Mouse (Mus musculus) cerebellum, postnatal 25 days (tissue): ENCODE measurements around the gene Ivd.

Experiments
- DNase-seq, 2 experiments: peaks; one replicate each; pipeline ENCODE4 v3.0.0; 2021; ENCODE audit warnings: mixed read lengths in 2 of 2

Ivd gene

DNA sequence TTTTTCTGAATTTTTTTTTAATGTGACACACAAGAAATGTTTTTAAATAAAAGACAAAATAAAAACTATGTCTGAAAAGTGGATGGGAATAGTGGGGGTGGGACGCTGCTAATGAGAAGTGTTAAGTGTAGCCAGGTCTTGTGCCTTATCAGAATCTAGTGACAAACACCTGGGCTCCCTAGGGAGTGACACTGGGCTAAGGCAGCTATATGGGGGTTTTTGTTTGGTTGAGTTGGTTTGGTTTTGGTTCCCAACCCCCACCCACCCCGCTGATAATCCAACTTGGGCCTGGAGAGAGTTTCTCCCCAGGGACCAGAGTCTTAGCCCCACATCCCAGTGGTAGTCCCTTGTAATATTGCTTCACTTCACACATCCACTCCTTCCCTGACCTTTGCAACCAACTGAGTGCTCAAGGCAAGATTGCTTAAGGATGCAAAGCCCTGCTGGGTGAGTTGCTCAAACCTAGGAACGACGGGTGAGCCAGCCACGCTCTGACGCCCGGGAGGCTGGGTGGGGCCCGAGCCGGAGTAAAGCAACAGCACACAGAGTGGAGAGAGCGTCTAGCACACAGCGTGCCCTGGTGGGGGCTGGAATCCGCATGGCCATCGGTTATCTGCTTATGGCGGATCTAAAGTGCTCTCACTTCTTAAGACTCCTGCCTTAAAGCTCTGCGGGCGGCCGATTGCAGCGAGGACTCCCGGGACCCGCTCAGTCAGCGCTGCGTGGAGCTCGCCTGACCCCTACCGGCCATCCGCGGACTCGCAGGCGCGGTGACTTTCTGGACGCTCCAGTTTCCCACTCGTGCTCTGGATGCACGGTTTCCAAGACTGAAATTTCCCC, 21.3 kb downstream of the Ivd start:
- DNase-seq = peak; percentile 94

- no peak for DNase-seq
Observed at GRCm38 (mm10) chr2:118887440-118887839, 25.7 kb downstream of the Ivd start.

- no peak for DNase-seq
Observed at GRCm38 (mm10) chr2:118887845-118888548, 26.2 kb downstream of the Ivd start.

- DNase-seq = no peak
Observed at GRCm38 (mm10) chr2:118891173-118891572, 29.4 kb downstream of the Ivd start.

GRCm38 (mm10) chr2:118895990-118896913, 34.5 kb downstream of the Ivd start:
- peak; percentile 50 to 63 for DNase-seq

DNA sequence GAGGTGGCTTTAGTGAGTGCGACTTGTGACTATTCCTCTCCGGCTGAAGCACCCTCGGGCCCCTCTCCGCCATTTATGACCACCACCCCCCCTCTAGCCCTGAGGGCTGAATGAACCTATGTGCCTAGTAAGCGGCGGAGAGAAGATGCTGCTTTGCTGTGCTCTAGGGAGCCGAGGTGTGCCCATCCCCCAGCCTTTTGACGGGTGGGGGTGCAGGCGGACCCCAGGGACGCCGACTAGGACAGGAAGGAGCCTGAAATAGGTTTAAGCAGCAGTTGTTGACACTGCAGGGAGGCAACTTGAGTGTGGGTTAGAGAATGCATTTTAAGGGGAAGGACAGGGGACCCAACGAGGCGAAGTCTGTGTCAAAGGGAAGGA, 35.1 kb downstream of the Ivd start:
- peak in 1 of 2 experiments; percentile 40 for DNase-seq

- no peak for DNase-seq
Observed at GRCm38 (mm10) chr2:118897392-118897791, 35.6 kb downstream of the Ivd start.

DNA sequence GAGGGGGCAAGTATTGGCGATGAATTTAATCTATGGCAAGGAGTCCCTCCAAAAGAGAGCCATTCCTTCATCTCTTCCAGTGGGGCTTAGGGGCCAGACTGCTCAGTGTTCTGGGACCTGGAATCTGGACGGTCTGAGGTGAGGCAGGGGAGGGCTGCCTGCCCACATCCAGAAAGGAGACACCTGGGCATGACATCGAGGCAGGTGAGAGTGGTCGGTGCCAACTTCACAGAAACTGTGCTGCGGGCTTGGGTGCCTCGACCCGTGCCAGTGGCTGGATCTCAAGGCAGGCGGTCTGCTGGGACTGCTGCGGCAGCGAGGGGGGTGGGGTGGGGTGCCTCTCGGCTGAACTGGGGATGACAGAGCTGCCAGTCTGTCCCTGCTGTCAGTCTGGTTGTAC, 36.1 kb downstream of the Ivd start:
- no peak for DNase-seq

- no peak for DNase-seq
Observed at GRCm38 (mm10) chr2:118898771-118899170, 37.0 kb downstream of the Ivd start.

GRCm38 (mm10) chr2:118899306-118899705, 37.6 kb downstream of the Ivd start:
- no peak for DNase-seq

DNA sequence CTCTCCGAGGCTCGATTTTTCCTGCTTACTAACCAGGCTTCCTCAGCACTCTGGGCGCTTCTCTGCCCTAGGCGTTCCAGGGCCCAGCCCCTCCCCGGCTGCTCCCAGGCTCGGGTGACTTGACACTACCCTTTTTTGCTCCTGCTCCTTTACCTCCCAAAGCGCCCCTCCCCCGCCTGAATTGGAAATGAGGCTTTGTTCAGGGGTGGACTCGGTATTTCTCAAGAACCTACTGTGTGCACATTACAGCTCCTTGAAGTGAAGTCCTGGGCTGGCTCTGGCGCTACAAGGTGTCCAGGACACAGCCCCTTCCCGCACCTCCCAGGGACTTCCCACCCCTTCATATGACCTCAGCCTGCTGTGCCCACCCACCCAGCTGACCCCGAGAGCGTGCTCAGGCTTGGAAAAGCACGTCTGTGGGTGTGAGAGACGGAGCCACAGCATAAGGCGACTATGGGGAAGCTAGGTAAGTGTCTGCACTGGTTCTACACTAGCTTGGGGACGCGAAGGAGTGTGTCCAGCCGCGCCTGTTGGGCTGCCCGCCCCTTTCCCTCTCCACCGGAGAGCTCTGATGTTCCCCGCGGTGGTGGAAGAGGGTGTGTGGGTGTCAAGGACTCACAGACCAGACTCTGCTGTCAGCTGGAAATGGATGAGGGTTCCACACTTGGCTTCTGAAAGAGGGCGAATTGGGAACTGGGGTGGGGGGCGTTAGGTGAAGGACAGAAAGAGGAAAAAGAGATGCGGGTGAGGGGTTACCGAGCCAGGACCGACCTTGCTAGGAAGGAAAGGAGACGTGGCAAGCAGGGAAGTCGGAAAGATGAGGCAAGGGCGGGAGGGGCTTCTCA, 38.4 kb downstream of the Ivd start, which contains the start of gene Bahd1:
TSS of gene Bahd1 (plus strand) at position 397 of the 845 bp plus-strand sequence.
- DNase-seq = peak in 1 of 2 experiments; percentile 50

DNA sequence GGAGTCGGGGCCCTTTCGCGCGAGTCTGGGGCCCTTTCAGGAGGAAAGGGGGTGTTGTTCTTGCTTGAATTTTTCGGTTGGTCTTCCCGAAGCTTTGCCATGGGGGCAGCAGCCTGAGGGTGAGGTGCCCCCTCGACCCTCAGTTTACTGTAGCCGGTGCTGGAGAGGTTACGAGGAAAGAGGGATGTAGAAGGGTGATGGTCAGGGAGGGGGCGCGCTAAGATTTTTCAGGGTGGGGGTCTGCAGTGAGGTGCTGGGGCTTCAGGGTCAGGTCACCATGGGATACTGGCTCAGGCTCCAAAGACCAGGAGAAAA, 39.0 kb downstream of the Ivd start:
- DNase-seq = no peak

- peak; percentile 98 to 99 for DNase-seq
Observed at GRCm38 (mm10) chr2:118901175-118902031, 39.6 kb downstream of the Ivd start.

DNA sequence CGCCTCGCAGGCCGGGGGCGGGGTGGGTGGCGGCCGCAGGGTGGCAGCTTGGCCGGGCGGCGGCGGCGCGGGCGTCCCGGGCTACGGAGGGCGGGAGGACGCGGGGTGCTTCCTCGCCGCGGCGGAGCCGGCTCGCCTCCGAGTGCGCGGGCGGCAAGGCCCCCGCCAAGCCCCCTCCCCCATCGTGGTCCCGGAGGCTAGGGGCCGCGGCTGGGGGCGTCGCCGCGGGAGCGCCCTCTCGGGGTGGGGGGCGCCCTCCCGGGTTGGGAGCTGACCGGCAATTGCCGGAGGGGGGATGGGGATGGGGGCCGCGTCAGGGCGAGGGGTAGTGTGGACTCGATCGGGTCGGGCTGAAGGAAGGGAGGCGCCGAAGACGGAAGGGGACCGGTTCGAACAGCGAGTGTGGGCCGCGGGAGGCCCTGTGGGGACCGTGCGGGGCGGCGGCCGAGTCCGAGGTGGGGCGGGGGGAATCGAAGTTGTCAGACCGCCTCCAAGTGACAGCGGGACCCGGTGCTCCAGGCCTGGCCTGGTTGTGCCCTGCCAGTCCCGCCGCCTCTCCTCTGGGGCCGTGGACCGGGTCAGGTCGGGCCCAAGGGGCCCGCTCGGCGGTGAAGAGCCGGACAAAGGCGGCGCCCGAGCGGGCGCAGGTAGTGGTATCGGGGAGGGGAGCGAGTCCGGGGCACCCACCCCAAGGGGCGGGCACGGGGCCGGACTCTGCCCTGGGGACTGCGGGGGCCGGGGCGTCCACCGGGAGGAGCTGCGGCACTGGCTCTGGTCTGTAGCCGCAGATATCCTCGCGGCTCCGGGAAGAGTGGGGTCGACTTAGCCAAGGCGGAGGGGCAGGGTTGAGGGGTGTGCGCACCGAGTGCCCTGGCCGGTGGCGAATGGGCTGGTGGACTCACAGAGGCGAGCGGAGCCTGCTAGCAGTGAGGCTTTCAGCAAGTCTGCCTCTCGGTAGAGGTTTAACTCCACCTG, 40.6 kb downstream of the Ivd start:
- peak; percentile 61 to 69 for DNase-seq

GRCm38 (mm10) chr2:118903333-118903741, 41.6 kb downstream of the Ivd start:
- DNase-seq = peak; percentile 57 to 67

DNA sequence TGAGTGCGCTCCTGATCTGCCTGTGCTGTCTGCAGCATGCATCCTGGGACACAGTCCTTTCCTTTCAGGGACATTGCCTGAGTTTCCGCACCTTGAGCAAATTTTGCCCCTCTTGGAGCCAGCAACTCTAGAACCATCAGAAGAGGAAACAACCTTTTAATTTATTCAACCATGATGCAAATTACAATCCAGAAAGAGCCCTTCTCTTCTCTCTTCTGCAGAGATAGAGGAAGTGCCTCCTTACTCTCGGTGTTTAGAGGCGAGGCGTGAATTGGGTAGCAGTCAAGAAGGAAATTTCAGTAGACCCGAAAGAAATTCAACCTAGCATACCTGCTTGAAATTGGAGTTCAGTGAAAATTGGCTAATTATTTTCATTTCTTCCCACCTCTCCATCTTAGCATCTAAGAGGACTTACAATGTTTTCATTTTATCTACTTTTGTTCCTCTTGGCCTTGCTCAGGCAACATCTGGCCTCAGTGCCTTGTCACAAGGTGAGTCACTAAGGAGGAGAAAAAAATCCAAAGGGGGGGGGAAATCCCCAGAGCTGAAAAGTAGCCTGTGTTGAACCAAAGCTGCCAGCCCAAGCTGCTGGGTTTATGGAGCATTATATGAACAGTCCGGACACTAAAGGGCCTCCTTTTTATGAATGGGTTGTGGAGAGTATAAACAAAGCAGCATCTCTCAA, 43.8 kb downstream of the Ivd start:
- DNase-seq = no peak

GRCm38 (mm10) chr2:118906118-118906492, 44.4 kb downstream of the Ivd start:
- DNase-seq = no peak

- no peak for DNase-seq
Observed at GRCm38 (mm10) chr2:118907781-118908180, 46.0 kb downstream of the Ivd start.

GRCm38 (mm10) chr2:118909151-118909550, 47.4 kb downstream of the Ivd start:
- DNase-seq = no peak
